Mouse (Mus musculus) Muller cell, postnatal 12 days (primary cell): Measurements from ENCODE around the gene Rcc1.
A peak's percentile ranks its signal among the peaks of the same experiment; 100 is the strongest.

ENCODE experiments used
- DNase-seq: peaks from one replicate; pipeline ENCODE4 v3.0.0-alpha.2; 2015; ENCODE audit errors: inconsistent ontology term

The Rcc1 gene

DNA sequence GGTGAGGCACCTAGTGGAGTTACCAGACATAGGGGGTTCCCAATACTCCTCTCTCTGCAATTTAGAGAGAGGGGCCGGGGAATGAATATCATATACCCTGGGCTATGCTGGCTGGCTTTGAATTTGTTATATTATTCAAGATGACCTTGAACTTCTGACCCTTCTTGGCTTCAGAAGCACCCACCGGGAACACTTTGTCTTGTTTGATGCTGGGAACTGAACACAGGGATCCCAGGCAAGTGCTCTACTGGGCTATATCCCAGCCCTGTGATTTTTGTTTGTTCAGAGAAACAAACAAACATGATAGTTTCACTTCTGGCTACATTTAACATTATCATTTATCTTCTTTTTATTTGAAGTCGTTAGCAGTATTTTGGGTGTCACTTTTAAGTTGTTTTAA lies 2.0 kb upstream of the Rcc1 start:
- DNase-seq: no peak

GRCm38 (mm10) chr4:132354571-132354970 lies 1.2 kb upstream of the Rcc1 start:
- DNase-seq: peak; percentile 52

DNA sequence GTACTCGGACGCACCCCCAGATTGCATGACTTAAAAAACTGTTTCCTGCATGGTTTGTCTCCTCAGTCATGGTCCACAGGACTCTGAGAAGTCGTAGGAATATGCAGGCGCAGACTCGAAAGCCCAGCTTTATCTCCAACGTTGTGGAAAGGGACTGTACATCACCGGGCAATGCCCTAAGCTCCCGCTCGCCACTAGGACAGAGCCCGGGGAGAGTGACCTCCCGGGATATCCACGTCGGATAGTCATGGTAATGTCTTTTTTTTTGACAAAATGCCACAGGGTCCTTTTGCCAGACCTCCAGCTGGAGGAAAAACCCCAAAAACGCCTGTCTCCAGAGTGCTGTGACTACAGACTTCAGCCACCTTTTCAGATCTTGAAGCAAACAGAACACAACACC lies 666 bp downstream of the Rcc1 start:
- DNase-seq: no peak

DNA sequence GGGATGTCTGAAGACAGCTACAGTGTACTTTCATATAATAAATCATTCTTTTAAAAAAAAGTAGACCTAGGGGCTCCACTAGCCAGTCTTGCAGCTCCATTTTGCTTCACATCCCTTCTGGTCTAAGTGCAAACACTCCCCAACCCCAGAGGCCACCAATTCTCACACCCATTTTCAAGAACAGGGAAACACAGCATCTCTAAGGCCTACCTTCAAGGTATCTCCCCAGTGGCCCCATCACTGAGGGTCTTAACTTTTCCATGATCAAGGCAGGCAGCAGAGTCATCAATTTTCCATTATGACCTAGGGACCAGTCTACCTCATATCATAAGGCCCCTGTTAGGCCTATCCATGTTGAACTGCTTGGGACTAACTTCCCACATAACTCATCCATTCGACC lies 2.0 kb downstream of the Rcc1 start:
- DNase-seq: no peak

DNA sequence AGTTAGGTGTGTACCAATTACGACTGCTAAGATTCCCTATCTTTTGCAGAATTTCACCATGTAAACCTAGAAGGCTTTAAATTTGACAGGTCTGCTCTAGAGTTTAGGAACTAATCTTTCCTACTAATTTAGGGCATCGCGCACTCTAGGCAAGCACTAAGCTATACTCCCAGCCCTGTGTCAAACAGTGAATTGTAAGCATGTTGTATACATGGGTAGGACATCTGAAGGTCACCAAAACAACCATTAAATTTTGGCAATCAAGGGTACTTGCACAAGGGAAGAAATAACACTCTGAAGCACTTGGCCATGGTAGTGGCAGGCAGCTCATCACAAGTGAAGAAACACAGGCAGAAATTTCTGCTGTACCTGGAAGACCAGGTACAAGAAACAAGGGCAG lies 2.6 kb downstream of the Rcc1 start:
- no peak for DNase-seq

DNA sequence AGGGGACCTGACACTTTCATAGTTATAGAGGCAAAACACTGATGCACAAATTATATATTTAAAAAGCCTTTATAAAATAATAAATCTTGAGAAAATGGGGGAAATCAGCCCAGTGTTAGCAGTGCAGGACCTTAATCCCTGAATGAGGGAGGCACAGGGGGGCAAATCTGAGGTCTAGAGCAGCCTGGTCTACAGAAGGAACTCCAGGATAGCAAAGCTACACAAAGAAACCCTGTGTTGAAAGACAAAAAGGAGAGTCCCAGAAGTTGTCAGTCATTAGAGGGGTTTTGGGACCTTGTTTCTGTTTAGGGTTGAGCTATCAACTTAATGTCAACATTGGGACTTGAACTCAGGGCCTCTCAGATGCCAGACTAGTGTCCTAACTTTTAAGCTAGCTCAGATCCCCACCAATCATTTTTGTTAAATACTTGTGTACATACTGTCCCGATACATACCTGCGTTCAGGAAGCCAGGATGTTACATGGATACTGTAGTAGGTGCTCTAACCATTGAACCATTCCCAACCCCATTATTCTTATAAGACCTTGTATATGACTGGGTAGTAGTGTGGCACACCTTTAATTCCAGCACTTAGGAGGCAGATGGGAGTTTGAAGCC lies 3.2 kb downstream of the Rcc1 start:
- no peak for DNase-seq

DNA sequence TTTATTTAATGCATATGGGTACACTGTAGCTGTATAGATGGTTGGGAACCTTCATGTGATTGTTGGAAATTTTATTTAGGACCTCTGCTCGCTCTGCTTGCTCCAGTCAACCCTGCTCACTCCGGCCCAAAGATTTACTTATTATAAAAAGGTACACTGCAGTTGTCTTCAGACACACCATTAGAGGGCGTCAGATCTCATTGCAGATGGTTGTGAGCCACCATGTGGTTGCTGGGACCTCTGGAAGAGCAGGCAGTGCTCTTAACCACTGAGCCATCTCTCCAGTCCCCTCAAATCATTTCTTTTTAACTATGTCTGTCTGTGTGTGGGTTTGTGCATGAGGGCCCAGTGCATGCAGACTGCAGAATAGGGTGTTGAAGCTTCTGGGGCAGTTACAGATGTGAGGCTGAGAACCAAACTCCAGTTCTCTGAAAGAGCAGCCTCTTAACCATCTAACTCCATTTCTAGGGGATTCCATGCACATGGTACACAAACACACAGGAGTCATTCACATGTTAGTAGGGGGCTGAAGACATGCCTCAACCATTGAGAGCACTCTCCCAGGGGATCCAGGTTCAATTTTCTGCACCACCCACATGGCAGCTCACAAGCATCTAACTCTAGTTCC lies 3.8 kb downstream of the Rcc1 start:
- no peak for DNase-seq

DNA sequence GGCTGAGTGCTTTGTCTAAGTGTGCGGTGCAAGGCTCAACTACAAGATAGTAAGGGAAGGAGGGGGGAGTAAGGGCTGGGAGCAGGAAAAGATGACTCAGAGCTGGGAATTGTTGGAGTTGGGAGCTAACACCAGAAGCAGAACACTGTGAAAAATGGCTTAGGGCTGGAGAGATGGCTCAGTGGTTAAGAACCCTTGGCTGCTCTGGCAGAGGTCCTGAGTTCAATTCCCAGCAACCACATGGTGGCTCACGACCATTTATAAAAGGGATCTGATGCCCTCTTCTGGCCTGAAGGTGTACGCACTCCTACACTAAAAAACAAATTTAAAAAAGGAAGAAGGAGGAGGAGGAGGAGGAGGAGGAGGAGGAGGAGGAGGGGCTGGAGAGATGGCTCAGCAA lies 6.7 kb downstream of the Rcc1 start:
- no peak for DNase-seq

GRCm38 (mm10) chr4:132346261-132346660 lies 7.1 kb downstream of the Rcc1 start:
- DNase-seq: no peak

DNA sequence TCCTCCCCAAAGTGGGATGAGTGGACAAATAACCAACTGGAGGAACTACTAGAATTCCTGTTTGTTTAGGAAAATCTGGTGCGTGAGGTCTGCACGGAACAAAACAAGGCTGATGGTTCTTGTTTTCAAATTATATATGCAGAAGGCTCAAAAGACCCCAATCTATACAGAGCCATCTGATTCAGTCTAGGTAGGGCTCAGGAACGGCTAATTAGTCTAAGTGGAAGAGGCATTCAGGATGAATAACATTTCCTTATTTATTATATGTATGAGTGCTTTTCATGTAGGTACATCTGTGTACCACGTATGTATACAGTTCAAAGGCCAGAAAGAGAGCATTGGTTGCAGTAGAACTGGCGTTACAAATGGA lies 7.6 kb downstream of the Rcc1 start:
- DNase-seq: no peak

GRCm38 (mm10) chr4:132345135-132345842 lies 8.1 kb downstream of the Rcc1 start:
- DNase-seq: peak; percentile 94

DNA sequence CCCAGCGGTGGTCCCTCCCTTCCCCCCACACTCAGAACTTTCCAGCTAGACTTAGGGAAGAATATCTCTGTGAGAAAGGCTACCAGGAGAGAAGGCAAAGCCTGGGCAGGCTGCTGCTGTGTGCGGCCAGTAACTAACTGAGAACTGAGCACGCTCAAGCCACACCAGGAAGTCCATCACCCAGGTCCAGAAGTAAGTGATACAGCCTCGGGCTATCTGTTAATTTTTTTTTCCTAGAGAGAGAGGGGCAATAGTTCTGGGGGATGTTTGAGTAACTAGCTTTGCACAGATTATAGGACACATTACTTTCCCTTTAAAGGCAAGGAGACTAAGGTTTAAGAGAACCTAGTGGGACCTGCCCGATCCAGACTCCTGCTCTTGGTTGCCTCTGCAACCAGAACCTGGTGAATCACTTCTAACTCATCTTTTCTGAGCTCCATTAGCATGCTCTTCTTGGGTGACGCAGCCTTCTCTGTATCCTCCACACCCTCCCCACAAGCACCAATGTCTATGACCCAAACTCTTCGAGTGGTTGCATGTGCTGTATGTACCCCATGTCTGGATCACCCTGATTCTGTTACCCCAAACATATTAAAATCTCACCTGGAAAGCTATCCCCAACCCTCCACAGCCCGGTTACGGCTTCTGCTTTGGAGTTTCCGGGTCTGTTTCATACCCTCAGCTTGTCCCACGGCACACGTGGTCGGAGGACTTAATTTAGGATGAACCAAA lies 8.8 kb downstream of the Rcc1 start:
- peak; percentile 34 for DNase-seq

DNA sequence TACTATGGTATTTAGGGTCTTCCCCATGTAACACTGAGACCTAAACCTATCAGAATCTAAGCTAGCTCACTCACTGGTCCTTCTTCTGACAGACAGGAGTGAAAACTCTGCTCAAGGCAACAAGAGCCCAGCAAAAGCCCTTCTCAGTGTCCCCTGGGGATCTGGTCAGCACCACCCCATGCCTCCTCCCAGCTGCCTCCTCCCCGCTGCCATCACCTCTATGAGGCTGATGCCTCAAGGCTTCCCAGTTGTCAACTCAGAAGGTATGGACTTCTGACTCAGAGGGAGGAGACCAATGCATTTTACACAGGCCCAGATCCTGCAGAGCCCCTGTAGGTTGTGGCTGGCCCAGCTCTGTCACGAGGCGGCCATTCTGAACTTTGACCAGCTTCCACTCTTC lies 12.0 kb downstream of the Rcc1 start:
- DNase-seq: no peak

DNA sequence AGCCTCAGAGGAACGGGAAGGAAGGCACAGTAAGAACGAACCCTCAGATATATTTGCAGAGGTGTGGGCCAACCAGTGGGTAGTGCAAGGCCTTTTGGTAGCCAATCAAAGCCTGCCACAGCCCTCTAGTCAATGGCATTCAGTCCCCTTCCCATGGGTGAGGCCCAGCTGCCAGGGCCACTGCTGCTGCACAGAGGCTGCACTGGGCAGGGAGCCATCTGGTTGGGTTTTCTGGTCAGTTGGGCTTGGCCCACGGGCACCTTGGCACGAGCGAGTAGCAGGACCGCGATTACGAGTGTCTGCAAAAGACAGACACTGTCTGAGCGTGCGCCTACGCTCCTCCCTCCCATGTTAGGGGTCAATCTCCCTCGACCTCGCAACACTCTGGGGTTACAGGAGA lies 14.5 kb downstream of the Rcc1 start:
- peak; percentile 81 for DNase-seq

DNA sequence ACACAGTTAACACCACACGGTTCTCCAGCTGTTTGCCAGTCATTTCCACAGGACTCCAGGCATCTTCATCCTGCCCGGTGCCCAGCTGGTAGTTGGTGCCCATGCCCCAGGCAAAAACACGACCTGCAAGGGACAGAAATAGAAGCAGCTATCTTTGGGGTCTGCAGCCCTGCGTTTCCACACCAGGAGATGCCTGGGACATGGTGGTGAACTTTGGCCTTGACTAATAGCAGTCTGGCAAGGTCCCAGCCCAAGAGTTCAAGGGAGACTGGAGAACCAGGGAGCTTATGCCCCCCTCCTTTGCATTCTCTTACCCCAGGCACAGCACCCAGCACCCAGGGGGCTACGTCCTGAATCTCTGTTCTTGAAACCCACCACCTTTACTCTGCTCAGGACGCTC lies 20.5 kb downstream of the Rcc1 start:
- DNase-seq: no peak

DNA sequence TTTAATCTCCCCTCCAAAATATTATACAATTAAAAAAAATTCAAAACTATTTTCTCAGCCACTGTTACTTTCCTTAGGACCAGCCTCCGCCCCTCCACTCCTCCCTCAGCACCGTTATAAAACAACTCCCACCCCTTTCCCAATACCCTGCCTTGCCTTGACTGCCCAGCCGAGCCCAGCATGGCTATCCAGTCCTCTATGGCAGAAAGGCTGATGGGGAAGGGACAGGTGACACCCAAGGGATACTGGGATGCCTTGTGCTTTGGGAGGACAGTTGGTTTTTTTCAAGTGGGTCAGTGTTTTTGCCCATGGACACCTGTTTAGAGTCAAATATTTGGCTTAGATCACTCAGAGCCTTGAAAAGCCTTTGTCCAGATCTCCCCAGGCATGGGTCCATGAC lies 21.4 kb downstream of the Rcc1 start:
- no peak for DNase-seq

- DNase-seq: no peak
These were observed 23.5 kb downstream of the Rcc1 start for GRCm38 (mm10) chr4:132329835-132330354.

DNA sequence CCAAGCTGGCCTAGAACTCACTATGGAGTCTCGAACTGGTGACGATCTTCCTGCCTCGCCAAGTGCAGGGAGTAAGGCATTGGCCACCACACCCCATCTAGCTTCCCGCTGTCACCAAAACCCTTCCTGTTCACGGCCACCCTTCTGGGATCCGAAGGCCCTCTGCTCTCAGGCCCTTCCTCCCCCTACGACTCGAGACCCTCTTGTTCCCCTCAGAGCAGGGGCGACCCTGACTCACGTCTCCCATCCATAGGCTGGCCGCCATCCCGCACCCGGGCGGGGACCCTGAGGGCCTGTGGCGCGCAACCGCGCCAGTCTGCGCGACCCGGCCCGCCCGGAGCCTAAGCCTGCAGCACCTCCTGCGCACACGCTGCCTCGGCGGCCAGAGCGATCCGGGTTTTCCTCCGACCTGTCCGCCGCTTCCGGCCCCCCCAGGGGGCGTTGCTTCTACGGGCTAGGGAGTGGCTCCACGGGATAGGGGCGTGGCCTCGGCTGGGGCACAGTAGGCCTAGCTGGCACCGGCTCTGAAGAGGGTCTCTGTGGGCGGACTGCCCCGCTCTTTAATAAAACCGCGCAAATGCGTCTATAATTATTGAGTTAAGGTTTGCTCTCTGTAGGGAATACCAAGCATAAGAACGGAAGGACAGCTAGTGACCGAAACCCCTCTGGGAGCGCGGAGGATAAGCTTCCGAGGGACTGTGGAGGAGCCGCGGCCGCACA lies 24.1 kb downstream of the Rcc1 start, which contains the start of gene Trnau1ap:
Gene Trnau1ap, minus strand, starts transcription at position 424 of the 720 bp plus-strand sequence.
- DNase-seq: peak; percentile 98

- DNase-seq: no peak
These were observed 24.9 kb downstream of the Rcc1 start for GRCm38 (mm10) chr4:132328391-132328982.

DNA sequence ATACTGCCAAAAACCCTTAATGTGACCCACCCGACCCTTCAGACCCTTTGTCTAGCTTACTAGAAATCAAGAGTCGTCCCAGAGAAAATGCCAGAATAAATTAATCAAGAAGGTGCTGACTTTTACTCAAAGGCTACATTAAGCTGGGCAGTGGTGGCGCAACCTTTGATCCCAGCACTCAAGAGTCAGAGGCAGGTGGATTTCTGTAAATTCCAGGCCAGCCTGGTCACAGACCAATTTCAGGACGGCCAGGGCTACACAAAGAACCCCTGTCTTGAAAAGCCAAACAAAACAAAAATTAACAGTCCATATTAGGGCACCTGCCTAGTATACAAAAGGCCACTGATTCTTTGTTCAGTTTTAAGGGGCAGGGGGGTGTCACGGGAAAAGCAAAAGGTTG lies 26.9 kb downstream of the Rcc1 start:
- no peak for DNase-seq

DNA sequence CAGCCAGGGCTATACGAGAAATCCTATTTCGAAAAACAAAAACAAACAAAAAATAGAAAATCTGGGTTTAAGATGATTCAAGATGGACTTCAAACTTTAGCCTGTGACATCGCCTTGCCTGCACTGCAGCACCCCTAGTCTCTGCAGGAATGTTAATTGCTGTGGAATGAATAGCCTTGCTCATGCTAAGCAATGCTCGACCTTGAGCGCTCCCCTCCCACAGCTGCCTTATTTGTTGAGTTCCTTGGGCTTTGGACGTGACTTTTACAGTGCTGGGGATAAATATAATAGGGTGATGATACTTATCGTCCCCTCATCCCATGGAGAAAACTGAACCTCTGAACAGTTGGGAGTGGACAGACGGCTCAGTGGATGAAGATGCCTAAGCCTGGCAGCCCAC lies 37.7 kb downstream of the Rcc1 start:
- no peak for DNase-seq
